Mouse (Mus musculus) kidney, adult 11 months (tissue): ENCODE data around the gene Palb2.
A peak's percentile ranks its signal among the peaks of the same experiment; 100 is the strongest.

Source experiments
- DNase-seq: peaks from one replicate; pipeline ENCODE4 v3.0.0; 2022

The Palb2 gene

GRCm38 (mm10) chr7:122099222-122099621 is 33.6 kb downstream of the Palb2 start:
- peak; percentile 38 for DNase-seq

- DNase-seq = no peak
Measured at GRCm38 (mm10) chr7:122098009-122098408, 34.8 kb downstream of the Palb2 start.

- no peak for DNase-seq
Measured at GRCm38 (mm10) chr7:122094564-122095330, 38.0 kb downstream of the Palb2 start.

- DNase-seq = no peak
Measured at GRCm38 (mm10) chr7:122087195-122087982, 45.4 kb downstream of the Palb2 start.

GRCm38 (mm10) chr7:122081071-122081470 is 51.7 kb downstream of the Palb2 start:
- DNase-seq = no peak

GRCm38 (mm10) chr7:122079798-122080554 is 52.8 kb downstream of the Palb2 start:
- DNase-seq = peak; percentile 56

- DNase-seq = no peak
Measured at GRCm38 (mm10) chr7:122074374-122074773, 58.4 kb downstream of the Palb2 start.

GRCm38 (mm10) chr7:122067517-122068381 is 65.0 kb downstream of the Palb2 start:
- DNase-seq = no peak

- DNase-seq = peak; percentile 98
Measured at GRCm38 (mm10) chr7:122066945-122067516, 65.8 kb downstream of the Palb2 start, which contains the start of the genes Ubfd1 and Ears2. TSS of gene Ubfd1 (plus strand) at chr7:122067175. TSS of gene Ears2 (minus strand) at chr7:122067263.

- DNase-seq = no peak
Measured at GRCm38 (mm10) chr7:122066102-122066944, 66.5 kb downstream of the Palb2 start.

GRCm38 (mm10) chr7:122065656-122066055 is 67.1 kb downstream of the Palb2 start:
- no peak for DNase-seq
